Mouse (Mus musculus) B cell, adult (primary cell): Measurements from ENCODE around the gene Cgn. TPM values are rescaled to one million over a fixed set of nuclear protein-coding genes. Genes with fewer than 3 reads are reported as not detected.

ENCODE experiments used
- total RNA-seq: library from RNA; stranded (reverse); gene quantifications from 4 replicates; pipeline ENCODE4 v1.2.4, GENCODE M21; 2023; ENCODE audit not compliant: inconsistent age

The Cgn gene
- 5.8 to 7.8 TPM (median 6.8 TPM) in 4 replicates for total RNA-seq

GRCm38 (mm10) chr3:94786367-94786835, at the start of gene Cgn:
Gene Cgn (minus strand): TSS chr3:94786492.

Other genes starting within 250 kb of the Cgn start
- 27.5 to 36.4 TPM (median 30.2 TPM) in 4 replicates for gene Snx27, start 203.8 kb downstream of the Cgn start, total RNA-seq
- gene Gm10972, start 143.4 kb downstream of the Cgn start, total RNA-seq = not detected in 4 replicates
- gene Tuft1, start 127.6 kb downstream of the Cgn start, total RNA-seq = 2.0 to 4.0 TPM (median 3.0 TPM) in 4 replicates
- 1.3 TPM in 1 of 4 replicates, not detected in the others for gene Selenbp2, start 92.9 kb downstream of the Cgn start, total RNA-seq
- gene Pogz, start 51.1 kb upstream of the Cgn start, total RNA-seq = 77.8 to 98.2 TPM (median 88.0 TPM) in 4 replicates
- 225 to 251 TPM (median 243 TPM) in 4 replicates for gene Psmb4, start 100.5 kb upstream of the Cgn start, total RNA-seq
- gene Selenbp1, start 146.6 kb upstream of the Cgn start, total RNA-seq = 1.5 to 4.9 TPM (median 2.5 TPM) in 4 replicates
- 101 to 122 TPM (median 111 TPM) in 4 replicates for gene Rfx5, start 167.6 kb upstream of the Cgn start, total RNA-seq
- 88.4 to 94.7 TPM (median 90.4 TPM) in 4 replicates for gene Pi4kb, start 188.2 kb upstream of the Cgn start, total RNA-seq
- 44.0 to 63.8 TPM (median 53.7 TPM) in 4 replicates for gene Zfp687, start 229.0 kb upstream of the Cgn start, total RNA-seq